Mouse (Mus musculus): ENCODE measurements around the gene Dbr1. TPM values are rescaled to one million over a fixed set of nuclear protein-coding genes. Genes with fewer than 3 reads are reported as not detected.
A peak's percentile ranks its signal among the peaks of the same experiment; 100 is the strongest.

Dbr1 gene
- polyA plus RNA-seq, 1 experiment from 2014 or later: 35.8 TPM

DNA sequence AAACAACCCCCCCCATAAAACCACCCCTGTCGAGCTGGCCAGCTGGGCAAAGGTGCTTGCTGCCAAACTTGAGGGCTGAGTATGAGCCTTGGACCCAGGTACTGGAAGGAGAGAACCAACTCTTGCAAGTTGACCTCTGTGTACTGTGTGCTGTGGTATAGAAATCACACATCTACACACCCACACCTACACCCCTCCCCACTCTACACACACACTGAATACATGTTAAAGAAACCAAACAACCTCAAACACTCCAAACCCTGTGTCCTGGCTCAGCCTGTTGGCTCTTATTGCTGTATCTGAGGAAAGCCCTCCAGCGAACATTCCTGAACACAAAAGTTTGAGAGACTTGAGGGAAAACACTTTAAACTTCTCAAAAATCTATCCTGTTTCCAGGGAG is 47.4 kb downstream of the Dbr1 start:
- 0 out of 2 replicates have a peak, but pooled peaks cover 3% of the 10 kb centered on the region for H3K4me1 ChIP-seq
- H3K4me3 ChIP-seq: no peak overlapping the region
- no peak overlapping the region for H3K9ac ChIP-seq
- 48% methylated on average over 2 of the region's 2 CpGs for WGBS
- no peaks in the 10 kb centered on the region for H3K36me3 ChIP-seq
- H3K4me2 ChIP-seq: no peak overlapping the region
- no peaks in the 10 kb centered on the region for H3K9me3 ChIP-seq
- ATAC-seq (ENCODE audit: borderline replicate concordance, extremely low read depth, low FRiP score, low TSS enrichment): peak; percentile 49; the same call in 1 of the 2 replicates
- H3K27me3 ChIP-seq: no peaks in the 10 kb centered on the region
- H3K27ac ChIP-seq: peak overlapping the region; percentile 80

DNA sequence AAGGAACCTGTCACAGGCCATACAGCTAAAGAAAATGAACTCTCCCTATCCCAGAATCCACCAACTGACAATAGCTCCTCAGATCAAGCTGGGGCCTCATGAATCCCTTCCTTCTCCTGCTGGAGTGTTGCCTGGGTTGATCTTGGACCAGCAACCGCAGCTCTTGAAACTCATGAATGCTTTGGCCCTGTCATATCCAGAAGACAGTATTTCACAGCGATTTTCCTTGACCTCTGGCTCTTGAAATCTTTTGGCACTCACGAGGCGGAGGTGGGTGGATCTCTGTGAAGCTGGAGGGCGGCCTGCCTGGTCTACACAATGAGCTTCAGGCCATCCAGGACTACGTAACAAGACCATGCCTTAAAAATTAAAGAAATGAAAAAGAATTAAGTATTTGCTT is 48.5 kb downstream of the Dbr1 start:
- 57% methylated on average over 6 of the region's 6 CpGs for WGBS
- no peaks in the 10 kb centered on the region for H3K36me3 ChIP-seq
- ATAC-seq (ENCODE audit: borderline replicate concordance, extremely low read depth, low FRiP score, low TSS enrichment): no peak
- no peak overlapping the region for H3K9ac ChIP-seq
- 0 out of 2 replicates have a peak, but pooled peaks cover 3% of the 10 kb centered on the region for H3K4me1 ChIP-seq
- no peaks in the 10 kb centered on the region for H3K9me3 ChIP-seq
- no peak overlapping the region for H3K4me3 ChIP-seq
- H3K27ac ChIP-seq: peak overlapping the region; percentile 55; the same call in 1 of the 2 replicates
- no peak overlapping the region for H3K4me2 ChIP-seq
- no peaks in the 10 kb centered on the region for H3K27me3 ChIP-seq

DNA sequence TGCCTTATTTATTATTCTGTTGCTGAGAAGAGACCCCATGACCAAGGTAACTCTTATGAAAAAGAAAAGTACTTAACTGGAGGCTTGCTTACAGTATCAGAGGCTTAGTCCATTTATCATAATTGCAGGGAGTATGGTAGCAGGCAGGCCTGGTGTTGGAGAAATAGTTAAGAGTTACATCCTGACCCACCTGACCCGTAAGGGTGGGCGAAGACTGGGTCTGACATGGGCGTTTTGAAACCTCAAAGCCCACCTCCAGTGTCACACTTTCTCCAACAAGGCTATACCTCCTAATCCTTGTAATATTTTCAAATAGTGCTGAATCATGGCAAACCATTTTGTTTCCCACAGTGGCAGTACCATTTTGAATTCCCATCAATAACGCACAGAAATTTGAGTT is 53.0 kb downstream of the Dbr1 start:
- Histone ChIP-seq H3K27ac (peak overlapping the region; percentile 97), H3K9ac (peak overlapping the region; percentile 65; the same call in 1 of the 2 replicates), H3K4me1 (peaks cover 16% of the 10 kb centered on the region), H3K36me3 (no peaks in the 10 kb centered on the region), H3K4me2 (peak overlapping the region; percentile 76), H3K27me3 (no peaks in the 10 kb centered on the region), H3K9me3 (no peaks in the 10 kb centered on the region), H3K4me3 (no peak overlapping the region)
- whole genome bisulfite sequencing: 53% methylated on average over 4 of the region's 4 CpGs
- no peak for ATAC-seq (ENCODE audit: borderline replicate concordance, extremely low read depth, low FRiP score, low TSS enrichment)

DNA sequence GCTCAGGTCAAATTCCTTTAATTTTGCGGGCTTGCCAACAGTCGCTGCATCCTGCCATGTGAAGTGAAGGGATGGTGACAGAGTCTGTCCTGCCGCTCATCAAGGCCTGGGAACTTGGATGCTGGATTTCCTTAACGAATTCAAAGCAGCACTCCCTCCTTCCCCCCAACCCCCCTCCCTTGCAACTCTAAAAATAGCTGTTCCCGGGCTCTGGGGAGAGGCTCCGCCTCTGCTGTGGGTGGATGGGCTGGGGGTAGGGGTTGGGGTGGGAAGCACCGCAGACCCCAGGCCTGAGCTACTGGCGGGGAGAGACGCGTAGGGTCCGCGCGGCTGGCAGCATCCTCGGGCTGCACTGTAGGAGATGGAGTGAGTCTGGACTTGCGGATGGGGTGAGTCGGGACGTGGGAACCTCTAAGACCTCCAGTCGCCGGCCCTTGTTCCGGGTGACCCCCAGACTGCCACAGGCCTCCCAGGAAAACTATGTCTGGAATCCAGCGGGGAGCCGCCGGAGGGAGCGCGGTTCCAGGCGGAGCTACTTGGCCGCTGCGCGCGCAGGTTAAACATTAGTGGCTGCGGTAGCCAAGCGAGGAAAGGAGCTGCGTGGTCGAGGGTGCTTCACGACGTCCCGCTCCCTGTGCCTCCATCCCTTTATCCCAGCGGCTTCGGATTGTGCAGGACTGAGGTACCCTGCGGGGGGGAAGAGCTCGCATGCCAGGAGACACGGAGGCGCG is 53.8 kb downstream of the Dbr1 start, which contains the start of gene Dzip1l:
Dzip1l (plus strand) TSS at position 216 of the 731 bp plus-strand sequence.
- peaks cover 13% of the 10 kb centered on the region for H3K4me1 ChIP-seq
- peaks cover 7% of the 10 kb centered on the region; the same call in 1 of the 2 replicates for H3K36me3 ChIP-seq
- peak within 1 kb of the TSS; percentile 65 for H3K4me3 ChIP-seq
- H3K9me3 ChIP-seq: no peaks in the 10 kb centered on the region
- H3K27ac ChIP-seq: peak within 1 kb of the TSS; percentile 97
- peak; percentile 93 for ATAC-seq (ENCODE audit: borderline replicate concordance, extremely low read depth, low FRiP score, low TSS enrichment)
- WGBS: under 1% methylated on average over 38 of the region's 44 CpGs
- H3K4me2 ChIP-seq: peak within 1 kb of the TSS; percentile 76
- no peaks in the 10 kb centered on the region for H3K27me3 ChIP-seq
- H3K9ac ChIP-seq: peak within 1 kb of the TSS; percentile 65

DNA sequence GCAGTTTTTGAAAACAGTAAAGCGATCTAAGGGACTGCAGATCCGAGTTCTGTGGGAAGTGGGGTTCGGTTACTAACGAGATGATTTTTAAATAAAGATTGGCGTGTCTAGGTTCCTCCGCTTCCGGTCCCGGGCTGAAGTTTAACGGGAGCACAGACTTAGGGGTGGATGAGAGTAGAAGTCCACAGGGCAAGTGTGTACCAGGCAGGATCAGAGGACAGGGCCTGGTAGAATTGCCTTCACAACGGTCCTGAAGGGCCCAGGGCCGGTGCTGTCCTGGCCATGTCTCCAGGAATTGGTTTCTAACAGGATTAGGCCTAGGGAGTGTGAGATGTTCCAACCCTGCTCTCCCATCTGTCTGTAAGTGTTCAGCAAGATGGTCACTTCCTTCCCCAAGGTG is 54.5 kb downstream of the Dbr1 start:
- H3K4me2 ChIP-seq: peak overlapping the region; percentile 76
- H3K27ac ChIP-seq: peak overlapping the region; percentile 97
- H3K4me1 ChIP-seq: peaks cover 13% of the 10 kb centered on the region
- no peaks in the 10 kb centered on the region for H3K9me3 ChIP-seq
- peak overlapping the region; percentile 65 for H3K4me3 ChIP-seq
- H3K27me3 ChIP-seq: no peaks in the 10 kb centered on the region
- peak; percentile 47; the same call in 1 of the 2 replicates for ATAC-seq (ENCODE audit: borderline replicate concordance, extremely low read depth, low FRiP score, low TSS enrichment)
- WGBS: under 1% methylated on average over 11 of the region's 11 CpGs
- peaks cover 10% of the 10 kb centered on the region; the same call in 1 of the 2 replicates for H3K36me3 ChIP-seq
- H3K9ac ChIP-seq: peak overlapping the region; percentile 65

DNA sequence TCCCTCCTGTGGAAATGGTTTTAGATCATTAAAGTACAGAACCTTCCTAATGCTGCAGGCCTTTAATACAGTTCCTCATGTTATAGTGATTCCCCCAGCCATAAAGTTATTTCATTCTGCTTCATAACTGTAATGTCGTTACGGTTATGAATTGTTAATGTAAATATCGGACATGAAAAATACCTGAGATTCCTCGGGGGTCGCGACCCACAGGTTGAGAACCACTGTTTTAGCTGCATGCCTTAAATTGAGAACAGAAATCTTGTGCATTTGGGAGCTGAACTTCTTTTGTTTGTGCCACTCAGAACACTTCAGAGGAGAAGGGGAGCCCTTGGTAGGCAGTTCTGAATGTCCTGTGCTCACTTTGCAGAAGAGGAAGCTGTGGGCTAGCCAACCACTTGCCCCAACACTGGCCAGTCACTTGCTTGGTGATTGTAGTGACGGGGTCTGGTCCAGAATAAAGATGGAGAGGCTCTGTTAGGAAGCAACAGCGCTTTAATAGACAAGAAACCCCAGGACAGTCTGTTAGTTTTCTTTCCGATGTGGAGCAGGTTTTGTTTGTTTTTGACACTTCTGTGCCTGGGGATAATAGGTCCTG is 55.0 kb downstream of the Dbr1 start:
- peak overlapping the region; percentile 76 for H3K4me2 ChIP-seq
- peak overlapping the region; percentile 65 for H3K9ac ChIP-seq
- 26% methylated on average over 9 of the region's 9 CpGs for WGBS
- peak overlapping the region; percentile 97 for H3K27ac ChIP-seq
- no peak for ATAC-seq (ENCODE audit: borderline replicate concordance, extremely low read depth, low FRiP score, low TSS enrichment)
- H3K27me3 ChIP-seq: no peaks in the 10 kb centered on the region
- peaks cover 11% of the 10 kb centered on the region; the same call in 1 of the 2 replicates for H3K36me3 ChIP-seq
- H3K9me3 ChIP-seq: no peaks in the 10 kb centered on the region
- H3K4me1 ChIP-seq: peaks cover 13% of the 10 kb centered on the region
- H3K4me3 ChIP-seq: peak overlapping the region; percentile 65

DNA sequence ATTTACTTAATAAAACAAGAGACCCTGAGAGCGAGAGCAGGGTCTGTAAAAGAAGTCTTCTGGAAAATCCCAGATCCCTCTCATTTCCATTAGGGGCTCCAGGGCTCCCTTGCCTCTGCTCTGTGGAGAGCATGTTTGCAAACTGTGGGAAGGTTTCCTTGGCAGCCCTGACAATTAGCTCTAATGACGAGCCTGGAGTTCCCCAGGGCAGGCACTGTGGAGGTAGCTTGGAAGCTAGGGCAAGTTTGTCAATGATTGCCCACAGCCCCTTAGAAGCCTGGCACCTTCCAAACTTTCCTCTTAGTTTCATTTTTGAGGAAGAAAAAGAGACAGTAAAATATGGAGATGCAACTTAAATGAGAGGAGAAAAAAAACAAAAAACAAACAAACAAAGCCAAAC is 56.2 kb downstream of the Dbr1 start:
- H3K4me3 ChIP-seq: 0 out of 2 replicates have a peak overlapping the region, but pooled peaks have one; percentile 3
- peaks cover 19% of the 10 kb centered on the region; the same call in 1 of the 2 replicates for H3K36me3 ChIP-seq
- H3K4me1 ChIP-seq: peaks cover 13% of the 10 kb centered on the region
- H3K27ac ChIP-seq: no peak overlapping the region
- H3K4me2 ChIP-seq: peak overlapping the region; percentile 76
- no peak for ATAC-seq (ENCODE audit: borderline replicate concordance, extremely low read depth, low FRiP score, low TSS enrichment)
- no peak overlapping the region for H3K9ac ChIP-seq
- no peaks in the 10 kb centered on the region for H3K9me3 ChIP-seq
- no peaks in the 10 kb centered on the region for H3K27me3 ChIP-seq
- WGBS: 57% methylated on average over 2 of the region's 2 CpGs

DNA sequence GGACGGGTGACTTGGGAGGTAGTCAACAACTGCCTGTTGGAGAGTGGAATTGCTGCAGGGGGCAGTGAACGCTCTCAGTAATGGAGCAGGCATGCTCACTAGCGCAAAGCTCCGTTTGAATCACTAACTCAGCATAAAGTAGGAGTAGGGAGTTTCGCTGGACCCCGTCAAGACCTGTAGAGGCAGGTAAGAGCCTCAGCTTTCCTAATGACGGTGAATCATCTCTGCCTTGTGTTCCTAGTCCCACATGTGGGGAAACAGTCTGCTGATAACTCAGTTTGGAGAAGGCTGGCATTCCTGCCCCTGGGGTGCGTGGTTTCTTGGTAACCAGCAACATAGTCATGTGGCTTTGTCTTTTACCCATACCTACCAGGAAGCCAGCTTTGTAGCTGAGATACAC is 56.7 kb downstream of the Dbr1 start:
- H3K4me1 ChIP-seq: peaks cover 13% of the 10 kb centered on the region
- no peaks in the 10 kb centered on the region for H3K9me3 ChIP-seq
- no peak overlapping the region for H3K9ac ChIP-seq
- no peak overlapping the region for H3K27ac ChIP-seq
- no peak for ATAC-seq (ENCODE audit: borderline replicate concordance, extremely low read depth, low FRiP score, low TSS enrichment)
- H3K36me3 ChIP-seq: peaks cover 24% of the 10 kb centered on the region
- WGBS: 52% methylated on average over 8 of the region's 8 CpGs
- 0 out of 2 replicates have a peak overlapping the region, but pooled peaks have one; percentile 3 for H3K4me3 ChIP-seq
- peak overlapping the region; percentile 76 for H3K4me2 ChIP-seq
- no peaks in the 10 kb centered on the region for H3K27me3 ChIP-seq

Other genes with a start within 250 kb of the Dbr1 start
- 0.78 and 0.98 TPM in 2 replicates for gene Esyt3, start 217.2 kb upstream of the Dbr1 start, polyA plus RNA-seq (2015; fragmentation: Nextera tagmentation; extraction: Ambion mirVana)
- gene Mras, start 138.4 kb upstream of the Dbr1 start, polyA plus RNA-seq (2015; fragmentation: Nextera tagmentation; extraction: Ambion mirVana): 12.5 and 13.9 TPM in 2 replicates
- gene Nme9, start 124.3 kb upstream of the Dbr1 start, polyA plus RNA-seq (2015; fragmentation: Nextera tagmentation; extraction: Ambion mirVana): 2.0 and 2.6 TPM in 2 replicates
- gene Armc8, start 6.9 kb upstream of the Dbr1 start, polyA plus RNA-seq (2015; fragmentation: Nextera tagmentation; extraction: Ambion mirVana): 24.5 and 25.5 TPM in 2 replicates
- not detected in 2 replicates for gene A4gnt, start 36.7 kb downstream of the Dbr1 start, polyA plus RNA-seq (2015; fragmentation: Nextera tagmentation; extraction: Ambion mirVana)
- gene Dzip1l, start 53.7 kb downstream of the Dbr1 start, polyA plus RNA-seq (2015; fragmentation: Nextera tagmentation; extraction: Ambion mirVana): 32.7 and 33.8 TPM in 2 replicates
- gene Cldn18, start 141.5 kb downstream of the Dbr1 start, polyA plus RNA-seq (2015; fragmentation: Nextera tagmentation; extraction: Ambion mirVana): 311 and 329 TPM in 2 replicates